Mouse (Mus musculus) thymus, adult 18-20 months (tissue): ENCODE results near the gene Gm49333.

Experiments
- DNase-seq, 2 experiments: peaks; one replicate each; pipeline ENCODE4 v3.0.0; 2022; ENCODE audit warnings: mixed read lengths in 2 of 2

Gm49333 gene

GRCm38 (mm10) chr16:20691617-20692016 is 80.2 kb downstream of the Gm49333 start:
- no peak for DNase-seq

- no peak for DNase-seq
These were observed 81.0 kb downstream of the Gm49333 start for GRCm38 (mm10) chr16:20692241-20692965.

GRCm38 (mm10) chr16:20693111-20693701 is 81.8 kb downstream of the Gm49333 start, which contains the start of gene Fam131a:
Gene Fam131a (plus strand): TSS chr16:20693241.
- DNase-seq: peak; percentile 72 to 74

- no peak for DNase-seq
These were observed 83.4 kb downstream of the Gm49333 start for GRCm38 (mm10) chr16:20694781-20695180.
